Mouse (Mus musculus) forebrain, postnatal 0 days (tissue): Measurements from ENCODE around the gene Tbc1d14. TPM values are rescaled to one million over a fixed set of nuclear protein-coding genes. Genes with fewer than 3 reads are reported as not detected.

Source experiments
- ATAC-seq: fragments of 200-750 bp; cut with Nextera tagmentation; 2 replicates; pipeline ENCODE4 v1.8.0; 2017; ENCODE audit warnings: mild to moderate bottlenecking, moderate library complexity
- DNase-seq: peaks from one replicate; pipeline ENCODE4 v3.0.0-alpha.2; 2015
- H3K27ac ChIP-seq: fragments of 300-500 bp; sonication (generic); 2 replicates; pipeline ENCODE4 v1.5.1; 2014; ENCODE audit warnings: low read depth, mild to moderate bottlenecking, antibody characterized with exemption, low read length, moderate library complexity, mixed read lengths
- H3K27me3 ChIP-seq: fragments of 300-500 bp; sonication (generic); 2 replicates; pipeline ENCODE4 v1.6.1; 2014; ENCODE audit warnings: mild to moderate bottlenecking, low read length, mixed read lengths; ENCODE audit not compliant: insufficient read depth
- H3K36me3 ChIP-seq: fragments of 300-500 bp; sonication (generic); 2 replicates; pipeline ENCODE4 v1.6.1; 2014; ENCODE audit warnings: mild to moderate bottlenecking, moderate library complexity; ENCODE audit not compliant: insufficient read depth
- H3K4me1 ChIP-seq: fragments of 300-500 bp; sonication (generic); 2 replicates; pipeline ENCODE4 v1.6.1; 2014; ENCODE audit warnings: antibody characterized with exemption; ENCODE audit not compliant: insufficient read depth
- H3K4me2 ChIP-seq: fragments of 300-500 bp; sonication (generic); 2 replicates; pipeline ENCODE4 v1.6.1; 2014; ENCODE audit warnings: low read depth, mild to moderate bottlenecking, moderate library complexity
- H3K4me3 ChIP-seq: fragments of 300-500 bp; sonication (generic); 2 replicates; pipeline ENCODE4 v1.5.1; 2014; ENCODE audit warnings: low read depth, low read length, mixed read lengths
- H3K9ac ChIP-seq: fragments of 300-500 bp; sonication (generic); 2 replicates; pipeline ENCODE4 v1.6.1; 2014; ENCODE audit warnings: mild to moderate bottlenecking
- H3K9me3 ChIP-seq: fragments of 300-500 bp; sonication (generic); 2 replicates; pipeline ENCODE4 v1.6.1; 2016; ENCODE audit warnings: low read length
- CTCF ChIP-seq: sonication (generic); IDR thresholded peaks from 2 replicates; pipeline ENCODE4 v1.5.1; 2016; ENCODE audit warnings: antibody characterized with exemption, control low read depth, low read depth
- WGBS: fragments of 180-500 bp; shearing (Covaris S2); extraction: QIAGEN DNeasy Blood & Tissue Kit; methylation state at CpG from one replicate; pipeline ENCODE4 v1.1.7; 2014; 5-methylcytosine and 5-hydroxymethylcytosine counted together
- polyA plus RNA-seq: library from polyadenylated mRNA; unstranded; fragments of >200 nt; fragmentation: Nextera tagmentation; extraction: Ambion mirVana; gene quantifications from 2 replicates; pipeline ENCODE4 v1.2.1, GENCODE M21; 2015
- total RNA-seq: library from RNA; depleted of rRNA; stranded (reverse); fragments of >200 nt; gene quantifications from 2 replicates; pipeline ENCODE4 v1.2.3, GENCODE M21; 2014

The Tbc1d14 gene
- total and polyA plus RNA-seq, 2 experiments from 2014 or later, result 29.0 to 74.1 TPM

- DNase-seq (no peak), ATAC-seq (no peak)
- H3K9me3 ChIP-seq, result no peaks in the 10 kb centered on the region
- no peak overlapping the region for H3K9ac ChIP-seq
- no peak overlapping the region for H3K4me2 ChIP-seq
- H3K27me3 ChIP-seq, result no peaks in the 10 kb centered on the region
- H3K36me3 ChIP-seq, result no peaks in the 10 kb centered on the region
- H3K27ac ChIP-seq, result no peak overlapping the region
- no peak for TF ChIP-seq CTCF
- WGBS, result 82% methylated on average over 7 of the region's 7 CpGs
- H3K4me1 ChIP-seq, result 0 out of 2 replicates have a peak, but pooled peaks cover 8% of the 10 kb centered on the region
- no peak overlapping the region for H3K4me3 ChIP-seq
Measured at GRCm38 (mm10) chr5:36579967-36580366, 13.1 kb downstream of the Tbc1d14 start.

- Histone ChIP-seq H3K4me1 (0 out of 2 replicates have a peak, but pooled peaks cover 8% of the 10 kb centered on the region), H3K27me3 (no peaks in the 10 kb centered on the region), H3K27ac (no peak overlapping the region), H3K36me3 (no peaks in the 10 kb centered on the region), H3K4me3 (no peak overlapping the region), H3K4me2 (no peak overlapping the region), H3K9me3 (no peaks in the 10 kb centered on the region), H3K9ac (no peak overlapping the region)
- 90% methylated on average over 2 of the region's 2 CpGs for WGBS
- no peak for ATAC-seq
- TF ChIP-seq CTCF, result no peak
- DNase-seq, result no peak
Measured at GRCm38 (mm10) chr5:36578982-36579381, 14.1 kb downstream of the Tbc1d14 start.

- H3K9ac ChIP-seq, result no peak overlapping the region
Measured at GRCm38 (mm10) chr5:36576457-36576856, 16.6 kb downstream of the Tbc1d14 start.

GRCm38 (mm10) chr5:36575745-36576144 lies 17.3 kb downstream of the Tbc1d14 start:
- H3K4me1 ChIP-seq, result no peaks in the 10 kb centered on the region
- ATAC-seq, result no peak
- no peak for TF ChIP-seq CTCF
- H3K9ac ChIP-seq, result no peak overlapping the region
- no peaks in the 10 kb centered on the region for H3K9me3 ChIP-seq
- H3K36me3 ChIP-seq, result 0 out of 2 replicates have a peak, but pooled peaks cover 5% of the 10 kb centered on the region
- no peak overlapping the region for H3K4me3 ChIP-seq
- no peaks in the 10 kb centered on the region for H3K27me3 ChIP-seq
- no peak for DNase-seq
- 72% methylated on average over 1 of the region's 1 CpGs for WGBS
- no peak overlapping the region for H3K27ac ChIP-seq
- H3K4me2 ChIP-seq, result no peak overlapping the region

More at GRCm38 (mm10) chr5:36576457-36576856, 16.6 kb downstream of the Tbc1d14 start:
- Histone ChIP-seq H3K4me1 (0 out of 2 replicates have a peak, but pooled peaks cover 4% of the 10 kb centered on the region), H3K4me3 (no peak overlapping the region), H3K36me3 (0 out of 2 replicates have a peak, but pooled peaks cover 3% of the 10 kb centered on the region), H3K9me3 (no peaks in the 10 kb centered on the region), H3K4me2 (no peak overlapping the region), H3K27ac (no peak overlapping the region), H3K27me3 (no peaks in the 10 kb centered on the region)
- 96% methylated on average over 3 of the region's 3 CpGs for WGBS
- no peak for ATAC-seq
- no peak for TF ChIP-seq CTCF
- no peak for DNase-seq

GRCm38 (mm10) chr5:36575227-36575626 lies 17.8 kb downstream of the Tbc1d14 start:
- no peak overlapping the region for H3K4me3 ChIP-seq
- TF ChIP-seq CTCF, result no peak
- DNase-seq (no peak), ATAC-seq (no peak)
- no peak overlapping the region for H3K27ac ChIP-seq
- H3K27me3 ChIP-seq, result no peaks in the 10 kb centered on the region
- H3K4me2 ChIP-seq, result no peak overlapping the region
- 66% methylated on average over 3 of the region's 3 CpGs for WGBS
- 0 out of 2 replicates have a peak, but pooled peaks cover 7% of the 10 kb centered on the region for H3K36me3 ChIP-seq
- H3K4me1 ChIP-seq, result no peaks in the 10 kb centered on the region
- H3K9ac ChIP-seq, result no peak overlapping the region
- no peaks in the 10 kb centered on the region for H3K9me3 ChIP-seq

DNA sequence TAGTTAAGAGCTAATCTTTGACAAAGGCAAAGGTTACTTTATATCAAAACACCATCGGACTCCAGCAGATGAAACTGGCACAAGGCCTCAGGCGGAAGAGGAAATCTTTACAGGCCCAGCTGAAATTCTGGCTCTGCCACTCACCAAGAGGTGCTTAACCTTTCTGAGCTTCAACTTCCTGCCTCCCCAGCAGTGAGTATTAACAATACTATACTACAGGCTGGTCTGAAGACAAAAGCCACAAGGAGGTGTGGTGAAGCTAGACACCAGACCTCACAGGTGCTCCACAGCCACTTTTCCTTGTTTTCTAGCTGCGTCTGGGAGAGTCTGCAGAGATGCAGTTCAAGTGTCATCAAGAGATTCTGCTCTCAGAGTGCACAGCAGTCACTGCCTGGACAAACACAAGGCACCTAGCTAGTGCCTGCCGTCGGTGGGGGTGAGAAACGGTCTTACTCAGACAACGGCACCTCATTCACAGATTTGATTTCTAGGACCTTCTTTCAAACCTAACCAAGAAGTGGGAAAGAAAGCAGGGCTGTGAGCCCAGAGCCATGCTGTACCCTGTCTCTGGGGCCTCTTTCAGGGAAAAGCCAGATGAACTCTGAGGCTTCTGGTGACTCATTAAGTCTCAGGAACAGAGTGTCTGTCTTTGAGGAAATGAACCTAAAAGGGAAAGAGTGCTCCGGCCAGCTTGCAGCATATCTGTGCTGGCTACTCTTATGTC lies 18.8 kb downstream of the Tbc1d14 start:
- Histone ChIP-seq H3K27ac (no peak overlapping the region), H3K4me1 (no peaks in the 10 kb centered on the region), H3K9ac (no peak overlapping the region), H3K4me2 (no peak overlapping the region), H3K9me3 (no peaks in the 10 kb centered on the region), H3K36me3 (0 out of 2 replicates have a peak, but pooled peaks cover 10% of the 10 kb centered on the region), H3K4me3 (no peak overlapping the region), H3K27me3 (no peaks in the 10 kb centered on the region)
- no peak for TF ChIP-seq CTCF
- 56% methylated on average over 8 of the region's 8 CpGs for WGBS
- DNase-seq, result no peak
- no peak for ATAC-seq

DNA sequence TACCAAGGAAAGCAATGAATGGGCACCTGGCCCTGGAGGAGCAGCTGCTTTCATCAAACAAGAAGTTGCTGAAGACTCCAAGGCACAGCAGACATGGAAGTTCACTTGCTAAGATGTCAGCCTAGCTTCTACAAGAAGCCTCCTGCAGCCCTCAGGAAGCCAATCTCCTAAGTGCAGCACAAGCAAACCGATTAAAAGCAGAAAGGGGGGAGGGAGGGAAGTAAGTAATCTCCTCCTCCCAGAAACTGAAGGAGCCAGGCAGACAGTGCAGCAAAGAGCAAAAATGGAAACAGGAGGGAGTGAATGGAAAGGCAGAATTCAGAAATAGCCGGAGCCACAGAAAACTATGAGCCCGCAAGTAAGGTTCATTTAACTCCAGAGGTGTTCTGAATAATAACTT lies 19.7 kb downstream of the Tbc1d14 start:
- 50% methylated on average over 3 of the region's 3 CpGs for WGBS
- no peaks in the 10 kb centered on the region for H3K9me3 ChIP-seq
- DNase-seq (no peak), ATAC-seq (no peak)
- H3K9ac ChIP-seq, result no peak overlapping the region
- no peak overlapping the region for H3K4me2 ChIP-seq
- no peak overlapping the region for H3K27ac ChIP-seq
- H3K4me3 ChIP-seq, result no peak overlapping the region
- H3K27me3 ChIP-seq, result no peaks in the 10 kb centered on the region
- no peaks in the 10 kb centered on the region for H3K4me1 ChIP-seq
- 0 out of 2 replicates have a peak, but pooled peaks cover 10% of the 10 kb centered on the region for H3K36me3 ChIP-seq
- no peak for TF ChIP-seq CTCF
